Mouse (Mus musculus): ENCODE data around the gene 3110021N24Rik. TPM values are rescaled to one million over a fixed set of nuclear protein-coding genes. Genes with fewer than 3 reads are reported as not detected.

The 3110021N24Rik gene
- polyA plus RNA-seq, 2 experiments = 0.01 TPM; not detected in 1

GRCm38 (mm10) chr4:108696934-108697333 lies 22.5 kb upstream of the 3110021N24Rik start:
- H3K4me1 ChIP-seq (replicated peaks; ENCODE audit: control insufficient read depth in 2 of 2, insufficient read depth in 2 of 2, low read length in 1 of 2) = no peaks in the 10 kb centered on the region
- H3K27ac ChIP-seq = no peak overlapping the region
- no peaks in the 10 kb centered on the region for H3K9me3 ChIP-seq (ENCODE audit: control insufficient read depth, low read length)
- no peak overlapping the region for H3K4me2 ChIP-seq (ENCODE audit: low read depth)
- DNase-seq (ENCODE audit: low read depth in 3 of 3, low spot score in 3 of 3) (no peak), ATAC-seq (ENCODE audit: insufficient read depth) (no peak)
- 47% methylated on average over 3 of the region's 3 CpGs for WGBS (ENCODE audit: insufficient replicate concordance)
- no peaks in the 10 kb centered on the region for H3K36me3 ChIP-seq (replicated peaks; ENCODE audit: control insufficient read depth, insufficient read depth, low read depth)
- H3K27me3 ChIP-seq (ENCODE audit: control insufficient read depth, insufficient read depth, low read length) = no peaks in the 10 kb centered on the region
- TF ChIP-seq EP300 (IDR thresholded peaks at IDR 0.05; ENCODE audit: low read depth) (no peak), CTCF (IDR thresholded peaks at IDR 0.05; ENCODE audit: low read depth) (peak; percentile 55; the same call in 1 of the 2 replicates)
- H3K9ac ChIP-seq (replicated peaks) = no peak overlapping the region
- H3K4me3 ChIP-seq (ENCODE audit: insufficient read depth in 1 of 2, low read depth in 2 of 2, low read length in 2 of 2) = no peak overlapping the region

- DNase-seq (ENCODE audit: low read depth in 3 of 3, low spot score in 3 of 3) (no peak), ATAC-seq (ENCODE audit: insufficient read depth) (no peak)
- Histone ChIP-seq H3K9ac (replicated peaks) (no peak overlapping the region), H3K4me1 (replicated peaks; ENCODE audit: control insufficient read depth in 2 of 2, insufficient read depth in 2 of 2, low read length in 1 of 2) (no peaks in the 10 kb centered on the region), H3K9me3 (ENCODE audit: control insufficient read depth, low read length) (no peaks in the 10 kb centered on the region), H3K4me3 (ENCODE audit: insufficient read depth in 1 of 2, low read depth in 2 of 2, low read length in 2 of 2) (no peak overlapping the region), H3K36me3 (replicated peaks; ENCODE audit: control insufficient read depth, insufficient read depth, low read depth) (no peaks in the 10 kb centered on the region), H3K4me2 (ENCODE audit: low read depth) (no peak overlapping the region), H3K27me3 (ENCODE audit: control insufficient read depth, insufficient read depth, low read length) (no peaks in the 10 kb centered on the region), H3K27ac (no peak overlapping the region)
- WGBS (ENCODE audit: insufficient replicate concordance) = 69% methylated on average over 5 of the region's 5 CpGs
- TF ChIP-seq EP300 (IDR thresholded peaks at IDR 0.05; ENCODE audit: low read depth) = no peak
- no peak for TF ChIP-seq CTCF (IDR thresholded peaks at IDR 0.05; ENCODE audit: low read depth)
These were observed 11.2 kb upstream of the 3110021N24Rik start for GRCm38 (mm10) chr4:108708209-108708608.

- Histone ChIP-seq H3K9ac (replicated peaks) (no peak overlapping the region), H3K27ac (no peak overlapping the region), H3K4me1 (replicated peaks; ENCODE audit: control insufficient read depth in 2 of 2, insufficient read depth in 2 of 2, low read length in 1 of 2) (no peaks in the 10 kb centered on the region), H3K9me3 (ENCODE audit: control insufficient read depth, low read length) (no peaks in the 10 kb centered on the region), H3K27me3 (ENCODE audit: control insufficient read depth, insufficient read depth, low read length) (no peaks in the 10 kb centered on the region), H3K4me2 (ENCODE audit: low read depth) (no peak overlapping the region), H3K4me3 (ENCODE audit: insufficient read depth in 1 of 2, low read depth in 2 of 2, low read length in 2 of 2) (no peak overlapping the region), H3K36me3 (replicated peaks; ENCODE audit: control insufficient read depth, insufficient read depth, low read depth) (no peaks in the 10 kb centered on the region)
- ATAC-seq (ENCODE audit: insufficient read depth) (no peak), DNase-seq (ENCODE audit: low read depth in 3 of 3, low spot score in 3 of 3) (no peak)
- WGBS (ENCODE audit: insufficient replicate concordance) = 39% methylated on average over 3 of the region's 3 CpGs
- TF ChIP-seq CTCF (IDR thresholded peaks at IDR 0.05; ENCODE audit: low read depth) (no peak), EP300 (IDR thresholded peaks at IDR 0.05; ENCODE audit: low read depth) (no peak)
These were observed 1.9 kb downstream of the 3110021N24Rik start for GRCm38 (mm10) chr4:108721245-108721784.

DNA sequence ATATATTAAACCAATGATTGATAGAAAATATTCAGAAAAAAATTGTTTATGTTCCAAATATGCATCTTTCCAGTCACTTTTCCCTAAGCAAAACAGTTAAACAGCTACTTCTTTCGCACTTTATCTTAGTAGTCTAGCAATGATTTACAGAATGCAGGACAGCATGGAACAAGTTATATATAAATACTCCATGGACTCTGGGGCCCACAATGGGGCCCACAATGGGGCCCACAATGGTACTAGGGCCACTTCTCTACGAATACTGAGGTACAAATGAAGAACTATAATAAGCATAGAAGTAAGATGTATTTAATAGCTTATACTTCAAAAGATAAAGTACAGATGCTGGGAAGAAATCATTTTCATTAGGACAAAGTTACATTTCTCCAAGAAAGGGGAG lies 4.7 kb downstream of the 3110021N24Rik start:
- TF ChIP-seq CTCF (IDR thresholded peaks at IDR 0.05; ENCODE audit: low read depth) (no peak), EP300 (IDR thresholded peaks at IDR 0.05; ENCODE audit: low read depth) (no peak)
- Histone ChIP-seq H3K36me3 (replicated peaks; ENCODE audit: control insufficient read depth, insufficient read depth, low read depth) (no peaks in the 10 kb centered on the region), H3K4me1 (replicated peaks; ENCODE audit: control insufficient read depth in 2 of 2, insufficient read depth in 2 of 2, low read length in 1 of 2) (no peaks in the 10 kb centered on the region), H3K27me3 (ENCODE audit: control insufficient read depth, insufficient read depth, low read length) (no peaks in the 10 kb centered on the region), H3K4me3 (ENCODE audit: insufficient read depth in 1 of 2, low read depth in 2 of 2, low read length in 2 of 2) (no peak overlapping the region), H3K27ac (no peak overlapping the region), H3K4me2 (ENCODE audit: low read depth) (no peak overlapping the region), H3K9ac (replicated peaks) (no peak overlapping the region), H3K9me3 (ENCODE audit: control insufficient read depth, low read length) (no peaks in the 10 kb centered on the region)
- 61% methylated on average over 2 of the region's 2 CpGs for WGBS (ENCODE audit: insufficient replicate concordance)
- ATAC-seq (ENCODE audit: insufficient read depth) (no peak), DNase-seq (ENCODE audit: low read depth in 3 of 3, low spot score in 3 of 3) (no peak)

DNA sequence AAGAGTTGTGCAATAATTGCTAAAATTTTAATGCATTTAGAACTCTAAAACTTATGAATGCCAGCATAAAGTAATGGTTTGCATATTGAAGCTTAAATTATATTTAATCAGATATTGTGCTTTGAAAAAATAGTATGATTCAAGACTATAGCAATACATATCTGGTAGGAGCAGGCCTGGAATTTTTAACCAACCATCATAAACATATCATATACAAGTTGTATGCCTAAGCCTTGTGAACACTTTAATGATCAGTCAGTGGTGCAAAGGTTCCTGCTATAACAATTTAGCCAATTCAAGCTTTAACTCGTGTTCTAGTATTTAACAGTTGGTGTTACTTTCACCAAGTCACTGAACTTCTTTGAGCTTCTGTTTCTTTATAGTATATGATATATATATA lies 11.0 kb downstream of the 3110021N24Rik start:
- H3K27ac ChIP-seq = no peak overlapping the region
- no peaks in the 10 kb centered on the region for H3K9me3 ChIP-seq (ENCODE audit: control insufficient read depth, low read length)
- no peak overlapping the region for H3K4me2 ChIP-seq (ENCODE audit: low read depth)
- ATAC-seq (ENCODE audit: insufficient read depth) = no peak
- DNase-seq (ENCODE audit: low read depth in 3 of 3, low spot score in 3 of 3) = no peak
- no peak overlapping the region for H3K4me3 ChIP-seq (ENCODE audit: insufficient read depth in 1 of 2, low read depth in 2 of 2, low read length in 2 of 2)
- H3K36me3 ChIP-seq (replicated peaks; ENCODE audit: control insufficient read depth, insufficient read depth, low read depth) = no peaks in the 10 kb centered on the region
- no peak overlapping the region for H3K9ac ChIP-seq (replicated peaks)
- H3K4me1 ChIP-seq (replicated peaks; ENCODE audit: control insufficient read depth in 2 of 2, insufficient read depth in 2 of 2, low read length in 1 of 2) = no peaks in the 10 kb centered on the region
- WGBS (ENCODE audit: insufficient replicate concordance) = 57% methylated on average over 1 of the region's 1 CpGs
- H3K27me3 ChIP-seq (ENCODE audit: control insufficient read depth, insufficient read depth, low read length) = no peaks in the 10 kb centered on the region
- TF ChIP-seq EP300 (IDR thresholded peaks at IDR 0.05; ENCODE audit: low read depth) = no peak
- no peak for TF ChIP-seq CTCF (IDR thresholded peaks at IDR 0.05; ENCODE audit: low read depth)

All from liver, embryonic 14.5 days (tissue).